Mouse (Mus musculus) heart, embryonic 14.5 days (tissue): ENCODE data around the gene Atg4c. TPM values are rescaled to one million over a fixed set of nuclear protein-coding genes. Genes with fewer than 3 reads are reported as not detected.

Experiments used
- ATAC-seq: fragments of 200-750 bp; cut with Nextera tagmentation; 2 replicates; pipeline ENCODE4 v1.8.0; 2017; ENCODE audit warnings: low read depth, moderate TSS enrichment; ENCODE audit not compliant: insufficient number of reproducible peaks, insufficient read depth, low FRiP score
- H3K27ac ChIP-seq, 2 experiments: fragments of 200-500 bp in 1 of 2; fragments of 300-500 bp in 1 of 2; sonication (generic) in 1 of 2; replicated peaks in 1 of 2; 2 replicates each; pipeline ENCODE4 v1.5.1; 2012 to 2014; ENCODE audit warnings: low read depth in 2 of 2, low read length in 2 of 2, control low read depth in 1 of 2, mild to moderate bottlenecking in 1 of 2, mixed read lengths in 1 of 2; ENCODE audit not compliant: control insufficient read depth in 1 of 2, insufficient read depth in 1 of 2
- H3K27me3 ChIP-seq: fragments of 300-500 bp; sonication (generic); 2 replicates; pipeline ENCODE4 v1.6.1; 2014; ENCODE audit warnings: mild to moderate bottlenecking, low read length, control low read depth; ENCODE audit not compliant: control insufficient read depth, insufficient read depth
- H3K36me3 ChIP-seq: fragments of 300-500 bp; sonication (generic); 2 replicates; pipeline ENCODE4 v1.6.1; 2014; ENCODE audit warnings: mild to moderate bottlenecking, control low read depth, low read length, mixed read lengths; ENCODE audit not compliant: control insufficient read depth, insufficient read depth
- H3K4me1 ChIP-seq, 2 experiments: fragments of 200-500 bp in 1 of 2; fragments of 300-500 bp in 1 of 2; sonication (generic) in 1 of 2; 2 replicates each; pipeline ENCODE4 v1.6.1; 2012 to 2014; ENCODE audit warnings: low read length in 2 of 2, control low read depth in 1 of 2, mixed read lengths in 1 of 2; ENCODE audit not compliant: control insufficient read depth in 2 of 2, insufficient read depth in 2 of 2
- H3K4me2 ChIP-seq: fragments of 300-500 bp; sonication (generic); 2 replicates; pipeline ENCODE4 v1.6.1; 2014; ENCODE audit warnings: mild to moderate bottlenecking, low read length
- H3K4me3 ChIP-seq, 2 experiments: fragments of 200-500 bp in 1 of 2; fragments of 300-500 bp in 1 of 2; sonication (generic) in 1 of 2; 2 replicates each; pipeline ENCODE4 v1.5.1; 2012 to 2014; ENCODE audit warnings: low read length in 2 of 2, mild to moderate bottlenecking in 2 of 2, control low read depth in 1 of 2, low read depth in 1 of 2, moderate library complexity in 1 of 2; ENCODE audit not compliant: control insufficient read depth in 1 of 2, insufficient read depth in 1 of 2
- H3K9ac ChIP-seq: fragments of 300-500 bp; sonication (generic); 2 replicates; pipeline ENCODE4 v1.6.1; 2014; ENCODE audit warnings: mild to moderate bottlenecking, low read length
- H3K9me3 ChIP-seq: fragments of 300-500 bp; sonication (generic); 2 replicates; pipeline ENCODE4 v1.6.1; 2016; ENCODE audit warnings: low read length, control low read depth; ENCODE audit not compliant: control insufficient read depth
- WGBS: fragments of 180-500 bp; shearing (Covaris S2); extraction: QIAGEN DNeasy Blood & Tissue Kit; methylation state at CpG from one replicate; pipeline ENCODE4 v1.1.7; 2014; 5-methylcytosine and 5-hydroxymethylcytosine counted together
- polyA plus RNA-seq: library from polyadenylated mRNA; unstranded; fragments of >200 nt; fragmentation: Nextera tagmentation; extraction: Ambion mirVana; gene quantifications from 2 replicates; pipeline ENCODE4 v1.2.1, GENCODE M21; 2014

Gene Atg4c
- polyA plus RNA-seq, 1 experiment from 2014 or later, result 8.5 TPM

GRCm38 (mm10) chr4:99304793-99305192, 111.1 kb downstream of the Atg4c start:
- no peaks in the 10 kb centered on the region for H3K4me1 ChIP-seq
- no peaks in the 10 kb centered on the region for H3K36me3 ChIP-seq
- no peak overlapping the region for H3K4me3 ChIP-seq
- ATAC-seq, result no peak
- H3K27me3 ChIP-seq, result no peaks in the 10 kb centered on the region
- WGBS, result 81% methylated on average over 13 of the region's 13 CpGs
- H3K27ac ChIP-seq, result no peak overlapping the region
- H3K9me3 ChIP-seq, result peaks cover 3% of the 10 kb centered on the region; the same call in 1 of the 2 replicates
- no peak overlapping the region for H3K4me2 ChIP-seq
- H3K9ac ChIP-seq, result no peak overlapping the region

Other genes with a start within 250 kb of the Atg4c start
- 0.63 and 0.70 TPM in 2 replicates for gene Angptl3, start 163.0 kb upstream of the Atg4c start, polyA plus RNA-seq
- 33.4 and 34.4 TPM in 2 replicates for gene Dock7, start 73.0 kb upstream of the Atg4c start, polyA plus RNA-seq
- 0.15 TPM in 1 of 2 replicates, not detected in the other for gene Gm12689, start 102.0 kb downstream of the Atg4c start, polyA plus RNA-seq